Mouse (Mus musculus) stomach, embryonic 16.5 days (tissue): Measurements from ENCODE around the gene Lrp5. TPM values are rescaled to one million over a fixed set of nuclear protein-coding genes. Genes with fewer than 3 reads are reported as not detected.

Source experiments
- ATAC-seq: fragments of 200-750 bp; cut with Nextera tagmentation; 2 replicates; pipeline ENCODE4 v1.8.0; 2017; ENCODE audit warnings: moderate number of reproducible peaks, moderate TSS enrichment; ENCODE audit not compliant: insufficient read depth, low FRiP score
- H3K27ac ChIP-seq: fragments of 300-500 bp; sonication (generic); 2 replicates; pipeline ENCODE4 v1.5.1; 2014; ENCODE audit warnings: low read length
- H3K27me3 ChIP-seq: fragments of 300-500 bp; sonication (generic); 2 replicates; pipeline ENCODE4 v1.6.1; 2014; ENCODE audit warnings: low read length, control low read depth, mixed read lengths; ENCODE audit not compliant: control insufficient read depth, insufficient read depth
- H3K36me3 ChIP-seq: fragments of 300-500 bp; sonication (generic); 2 replicates; pipeline ENCODE4 v1.6.1; 2014; ENCODE audit warnings: low read length; ENCODE audit not compliant: control insufficient read depth, insufficient read depth
- H3K4me1 ChIP-seq: fragments of 300-500 bp; sonication (generic); 2 replicates; pipeline ENCODE4 v1.6.1; 2014; ENCODE audit warnings: low read length, control low read depth, mixed read lengths; ENCODE audit not compliant: control insufficient read depth, insufficient read depth
- H3K4me2 ChIP-seq: fragments of 300-500 bp; sonication (generic); 2 replicates; pipeline ENCODE4 v1.6.1; 2014; ENCODE audit warnings: low read depth, low read length, mixed read lengths
- H3K4me3 ChIP-seq: fragments of 300-500 bp; sonication (generic); replicated peaks from 2 replicates; pipeline ENCODE4 v1.5.1; 2014; ENCODE audit warnings: mild to moderate bottlenecking, low read length
- H3K9ac ChIP-seq: fragments of 300-500 bp; sonication (generic); 2 replicates; pipeline ENCODE4 v1.6.1; 2014; ENCODE audit warnings: low read length
- H3K9me3 ChIP-seq: fragments of 300-500 bp; sonication (generic); replicated peaks from 2 replicates; pipeline ENCODE4 v1.6.1; 2016; ENCODE audit warnings: low read length, control low read depth; ENCODE audit not compliant: control insufficient read depth
- WGBS: fragments of 180-500 bp; shearing (Covaris S2); extraction: QIAGEN DNeasy Blood & Tissue Kit; methylation state at CpG from one replicate; pipeline ENCODE4 v1.1.7; 2014; 5-methylcytosine and 5-hydroxymethylcytosine counted together
- polyA plus RNA-seq: library from polyadenylated mRNA; unstranded; fragments of >200 nt; fragmentation: Nextera tagmentation; extraction: Ambion mirVana; gene quantifications from 2 replicates; pipeline ENCODE4 v1.2.1, GENCODE M21; 2015

Lrp5 gene
- polyA plus RNA-seq, 1 experiment from 2014 or later: 5.5 TPM

GRCm38 (mm10) chr19:3654058-3654457 lies 32.3 kb downstream of the Lrp5 start:
- no peaks in the 10 kb centered on the region for H3K4me1 ChIP-seq
- H3K27ac ChIP-seq: 0 out of 2 replicates have a peak overlapping the region, but pooled peaks have one; percentile 14
- H3K4me3 ChIP-seq: no peak overlapping the region
- peaks cover 26% of the 10 kb centered on the region for H3K36me3 ChIP-seq
- H3K4me2 ChIP-seq: no peak overlapping the region
- H3K9ac ChIP-seq: no peak overlapping the region
- H3K27me3 ChIP-seq: no peaks in the 10 kb centered on the region
- 75% methylated on average over 5 of the region's 5 CpGs for WGBS
- no peak for ATAC-seq
- H3K9me3 ChIP-seq: peaks cover 6% of the 10 kb centered on the region

GRCm38 (mm10) chr19:3653508-3653907 lies 32.9 kb downstream of the Lrp5 start:
- 79% methylated on average over 4 of the region's 4 CpGs for WGBS
- Histone ChIP-seq H3K4me1 (no peaks in the 10 kb centered on the region), H3K36me3 (peaks cover 21% of the 10 kb centered on the region), H3K27ac (no peak overlapping the region), H3K27me3 (no peaks in the 10 kb centered on the region), H3K9me3 (peaks cover 6% of the 10 kb centered on the region), H3K4me2 (no peak overlapping the region), H3K9ac (no peak overlapping the region; the same call in 1 of the 2 replicates), H3K4me3 (no peak overlapping the region)
- ATAC-seq: no peak

GRCm38 (mm10) chr19:3651989-3652388 lies 34.4 kb downstream of the Lrp5 start:
- no peaks in the 10 kb centered on the region for H3K27me3 ChIP-seq
- peaks cover 6% of the 10 kb centered on the region for H3K9me3 ChIP-seq
- H3K4me2 ChIP-seq: no peak overlapping the region
- no peaks in the 10 kb centered on the region for H3K4me1 ChIP-seq
- ATAC-seq: no peak
- no peak overlapping the region for H3K9ac ChIP-seq
- no peak overlapping the region for H3K4me3 ChIP-seq
- WGBS: 96% methylated on average over 13 of the region's 13 CpGs
- H3K36me3 ChIP-seq: peaks cover 12% of the 10 kb centered on the region
- no peak overlapping the region for H3K27ac ChIP-seq

GRCm38 (mm10) chr19:3651220-3651619 lies 35.1 kb downstream of the Lrp5 start:
- Histone ChIP-seq H3K9me3 (peaks cover 6% of the 10 kb centered on the region), H3K36me3 (peaks cover 12% of the 10 kb centered on the region), H3K9ac (no peak overlapping the region), H3K4me3 (no peak overlapping the region), H3K4me1 (no peaks in the 10 kb centered on the region), H3K27me3 (no peaks in the 10 kb centered on the region), H3K4me2 (no peak overlapping the region), H3K27ac (no peak overlapping the region)
- ATAC-seq: no peak
- WGBS: 98% methylated on average over 3 of the region's 3 CpGs

GRCm38 (mm10) chr19:3650448-3650847 lies 35.9 kb downstream of the Lrp5 start:
- 83% methylated on average over 3 of the region's 3 CpGs for WGBS
- Histone ChIP-seq H3K27ac (no peak overlapping the region), H3K9me3 (peaks cover 6% of the 10 kb centered on the region), H3K4me2 (no peak overlapping the region), H3K9ac (no peak overlapping the region), H3K4me3 (no peak overlapping the region), H3K36me3 (peaks cover 12% of the 10 kb centered on the region), H3K27me3 (no peaks in the 10 kb centered on the region), H3K4me1 (no peaks in the 10 kb centered on the region)
- ATAC-seq: no peak

- peaks cover 12% of the 10 kb centered on the region for H3K36me3 ChIP-seq
- no peak overlapping the region for H3K4me2 ChIP-seq
- H3K4me3 ChIP-seq: no peak overlapping the region
- H3K9me3 ChIP-seq: peaks cover 6% of the 10 kb centered on the region
- no peak overlapping the region for H3K27ac ChIP-seq
- ATAC-seq: 0 out of 2 replicates have a peak, but pooled peaks have one; percentile 18
- H3K4me1 ChIP-seq: no peaks in the 10 kb centered on the region
- no peaks in the 10 kb centered on the region for H3K27me3 ChIP-seq
- 63% methylated on average over 9 of the region's 11 CpGs for WGBS
- no peak overlapping the region for H3K9ac ChIP-seq
These were observed 37.4 kb downstream of the Lrp5 start for GRCm38 (mm10) chr19:3648830-3649450.

GRCm38 (mm10) chr19:3647999-3648398 lies 38.4 kb downstream of the Lrp5 start:
- no peak overlapping the region for H3K4me3 ChIP-seq
- no peaks in the 10 kb centered on the region for H3K4me1 ChIP-seq
- peaks cover 6% of the 10 kb centered on the region for H3K9me3 ChIP-seq
- no peaks in the 10 kb centered on the region for H3K27me3 ChIP-seq
- peaks cover 12% of the 10 kb centered on the region for H3K36me3 ChIP-seq
- H3K27ac ChIP-seq: no peak overlapping the region
- H3K4me2 ChIP-seq: no peak overlapping the region
- ATAC-seq: no peak
- 92% methylated on average over 3 of the region's 3 CpGs for WGBS
- no peak overlapping the region for H3K9ac ChIP-seq

GRCm38 (mm10) chr19:3645813-3646212 lies 40.6 kb downstream of the Lrp5 start:
- Histone ChIP-seq H3K27ac (0 out of 2 replicates have a peak overlapping the region, but pooled peaks have one; percentile 27), H3K4me3 (no peak overlapping the region), H3K9ac (no peak overlapping the region), H3K4me1 (peaks cover 14% of the 10 kb centered on the region), H3K36me3 (no peaks in the 10 kb centered on the region), H3K9me3 (no peaks in the 10 kb centered on the region), H3K27me3 (no peaks in the 10 kb centered on the region), H3K4me2 (no peak overlapping the region)
- no peak for ATAC-seq
- 88% methylated on average over 3 of the region's 3 CpGs for WGBS

GRCm38 (mm10) chr19:3645318-3645717 lies 41.0 kb downstream of the Lrp5 start:
- Histone ChIP-seq H3K4me2 (no peak overlapping the region), H3K4me3 (no peak overlapping the region), H3K9ac (no peak overlapping the region), H3K4me1 (peaks cover 17% of the 10 kb centered on the region), H3K9me3 (no peaks in the 10 kb centered on the region), H3K36me3 (no peaks in the 10 kb centered on the region), H3K27ac (0 out of 2 replicates have a peak overlapping the region, but pooled peaks have one; percentile 27), H3K27me3 (no peaks in the 10 kb centered on the region)
- ATAC-seq: no peak
- 76% methylated on average over 4 of the region's 4 CpGs for WGBS
